Comparison of ENCODE assay signal across 10 mouse cellular contexts in genomic region chr10:25539146-25539770, GRCm38 (mm10). TPM values are rescaled to one million over a fixed set of nuclear protein-coding genes. Genes with fewer than 3 reads are reported as not detected.
DNase-seq lines count a peak whose midpoint lies in the region; ATAC-seq lines count a peak whose summit lies in the region.
"Had no signal": no experiment of that assay in that cellular context is flagged by ENCODE, and none has a peak within 500 bp of the region (broad histone marks: within the 10 kb centered on the region; RNA-seq: fewer than 3 reads in every experiment).

No protein-coding gene starts in this region.

- ATAC-seq in liver, embryonic 15.5 days (ENCODE audit: insufficient read depth): no peak
- no peak for ATAC-seq in liver, embryonic 12.5 days
- ATAC-seq in hindbrain, embryonic 14.5 days (ENCODE audit: low FRiP score): no peak

- 70% methylated on average over 4 of the region's 4 CpGs for WGBS in liver, embryonic 15.5 days (ENCODE audit: insufficient replicate concordance)
- WGBS in liver, embryonic 12.5 days (ENCODE audit: insufficient replicate concordance): 62% methylated on average over 4 of the region's 4 CpGs
- WGBS in hindbrain, embryonic 14.5 days: 83% methylated on average over 4 of the region's 4 CpGs

- H3K27me3 ChIP-seq in liver, embryonic 15.5 days: no peaks in the 10 kb centered on the region
- H3K27me3 ChIP-seq in liver, embryonic 12.5 days (replicated peaks): no peaks in the 10 kb centered on the region
- H3K27me3 ChIP-seq in hindbrain, embryonic 14.5 days (ENCODE audit: control insufficient read depth, insufficient read depth, low read length): no peaks in the 10 kb centered on the region

- DNase-seq in frontal cortex, postnatal 10 days (ENCODE audit: low spot score in 2 of 2): peak; percentile 45 to 63
- peak; percentile 14 to 55 for DNase-seq in heart, postnatal 14 days
- DNase-seq in lung, postnatal 36 days: peak; percentile 17
- no peak for DNase-seq in urinary bladder, postnatal 14 days (ENCODE audit: low spot score)
- DNase-seq in ovary, postnatal 36 days (ENCODE audit: low spot score): no peak
- DNase-seq in hindbrain, embryonic 14.5 days (ENCODE audit: low spot score): no peak

- H3K9me3 ChIP-seq in liver, embryonic 15.5 days (replicated peaks): no peaks in the 10 kb centered on the region
- H3K9me3 ChIP-seq in liver, embryonic 12.5 days (replicated peaks): no peaks in the 10 kb centered on the region
- no peaks in the 10 kb centered on the region for H3K9me3 ChIP-seq in hindbrain, embryonic 14.5 days (ENCODE audit: control insufficient read depth, low read length)

- no peak overlapping the region for H3K4me3 ChIP-seq in liver, embryonic 15.5 days (replicated peaks)
- H3K4me3 ChIP-seq in liver, embryonic 12.5 days: no peak overlapping the region
- H3K4me3 ChIP-seq in hindbrain, embryonic 14.5 days (replicated peaks; ENCODE audit: low read length): no peak overlapping the region

- no peaks in the 10 kb centered on the region for H3K4me1 ChIP-seq in liver, embryonic 15.5 days (replicated peaks)
- no peaks in the 10 kb centered on the region for H3K4me1 ChIP-seq in liver, embryonic 12.5 days
- no peaks in the 10 kb centered on the region for H3K4me1 ChIP-seq in hindbrain, embryonic 14.5 days (replicated peaks; ENCODE audit: control insufficient read depth, insufficient read depth, low read length)

- intact Hi-C loops in heart, postnatal 14 days (cut with DNase I): loop anchor here (1.0 kb wide), 1 partner anchor 598 kb away; no protein-coding TSS in a partner anchor

- no peak overlapping the region for H3K9ac ChIP-seq in liver, embryonic 15.5 days
- H3K9ac ChIP-seq in liver, embryonic 12.5 days: no peak overlapping the region
- H3K9ac ChIP-seq in hindbrain, embryonic 14.5 days: no peak overlapping the region

- 0 out of 2 replicates have a peak overlapping the region, but pooled peaks have one; percentile 15 for H3K4me2 ChIP-seq in liver, embryonic 15.5 days
- H3K4me2 ChIP-seq in liver, embryonic 12.5 days: no peak overlapping the region
- no peak overlapping the region for H3K4me2 ChIP-seq in hindbrain, embryonic 14.5 days (replicated peaks)

- no peaks in the 10 kb centered on the region for H3K36me3 ChIP-seq in liver, embryonic 15.5 days (replicated peaks)
- no peaks in the 10 kb centered on the region for H3K36me3 ChIP-seq in liver, embryonic 12.5 days
- H3K36me3 ChIP-seq in hindbrain, embryonic 14.5 days (replicated peaks; ENCODE audit: control insufficient read depth, insufficient read depth): no peaks in the 10 kb centered on the region

- peak overlapping the region; percentile 66 for H3K27ac ChIP-seq in liver, embryonic 15.5 days (replicated peaks)
- no peak overlapping the region for H3K27ac ChIP-seq in liver, embryonic 12.5 days
- no peak overlapping the region for H3K27ac ChIP-seq in hindbrain, embryonic 14.5 days

RNA-seq across cellular contexts. Expression of gene Smlr1, which starts 3.2 kb away (rescaled TPM):
- polyA plus RNA-seq in liver, embryonic 15.5 days (2015; fragmentation: Nextera tagmentation; extraction: Ambion mirVana): 22.3 and 23.6 TPM in 2 replicates
- polyA plus RNA-seq in liver, embryonic 12.5 days (2016; fragmentation: Nextera tagmentation; extraction: Ambion mirVana): 4.9 and 5.0 TPM in 2 replicates
- total RNA-seq in heart, postnatal 14 days (2021): not detected
- polyA plus RNA-seq in hindbrain, embryonic 14.5 days (2014; fragmentation: Nextera tagmentation; extraction: Ambion mirVana): not detected in 2 replicates
- total RNA-seq: hematopoietic stem cell, adult 5-6 weeks had no signal
- polyA plus RNA-seq: neural tube, embryonic 11.5 days had no signal

Comparison
In these comparisons a context has a peak if more than half of its experiments do, and no peak if none do; other contexts are left out.
1. DNase-seq: peak in frontal cortex, postnatal 10 days (2 of 2), heart, postnatal 14 days (2 of 2) and lung, postnatal 36 days (single experiment); none in urinary bladder, postnatal 14 days (single experiment), ovary, postnatal 36 days (single experiment) and hindbrain, embryonic 14.5 days (single experiment).